Mouse (Mus musculus) heart, adult 9 months (tissue): ENCODE measurements around the gene Rtl8b.
"Not testable (repeated sequence)": the region's sequence is repeated elsewhere in the genome, so short reads cannot be mapped to it uniquely, and the experiment has no call there.

ENCODE experiments used
- DNase-seq, 2 experiments: peaks; one replicate each; pipeline ENCODE4 v3.0.0; 2022; ENCODE audit warnings: low spot score in 2 of 2

Gene Rtl8b

DNA sequence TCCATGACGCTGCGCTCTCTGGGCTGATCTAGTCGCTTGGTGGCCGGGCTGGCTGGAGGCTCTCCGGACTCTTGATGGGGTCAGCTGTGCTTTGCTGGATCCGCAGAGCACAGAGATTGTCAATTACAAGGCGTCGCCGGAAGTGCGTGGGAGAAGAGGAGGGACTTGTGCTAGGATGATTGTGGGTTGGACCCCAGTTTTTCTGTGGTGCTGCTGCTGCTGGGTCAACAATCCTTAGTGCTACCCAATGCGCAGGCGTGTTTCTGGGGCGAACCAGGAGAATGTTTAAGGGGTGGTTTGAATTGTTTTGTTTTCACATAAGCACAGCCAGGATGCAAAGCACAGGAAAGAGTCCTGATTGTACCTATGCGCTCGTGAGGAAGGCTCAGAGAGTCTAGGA, at the start of gene Rtl8b:
Gene Rtl8b (minus strand): TSS at position 115 of the 400 bp plus-strand sequence.
- DNase-seq, result peak; percentile 83 to 87

DNA sequence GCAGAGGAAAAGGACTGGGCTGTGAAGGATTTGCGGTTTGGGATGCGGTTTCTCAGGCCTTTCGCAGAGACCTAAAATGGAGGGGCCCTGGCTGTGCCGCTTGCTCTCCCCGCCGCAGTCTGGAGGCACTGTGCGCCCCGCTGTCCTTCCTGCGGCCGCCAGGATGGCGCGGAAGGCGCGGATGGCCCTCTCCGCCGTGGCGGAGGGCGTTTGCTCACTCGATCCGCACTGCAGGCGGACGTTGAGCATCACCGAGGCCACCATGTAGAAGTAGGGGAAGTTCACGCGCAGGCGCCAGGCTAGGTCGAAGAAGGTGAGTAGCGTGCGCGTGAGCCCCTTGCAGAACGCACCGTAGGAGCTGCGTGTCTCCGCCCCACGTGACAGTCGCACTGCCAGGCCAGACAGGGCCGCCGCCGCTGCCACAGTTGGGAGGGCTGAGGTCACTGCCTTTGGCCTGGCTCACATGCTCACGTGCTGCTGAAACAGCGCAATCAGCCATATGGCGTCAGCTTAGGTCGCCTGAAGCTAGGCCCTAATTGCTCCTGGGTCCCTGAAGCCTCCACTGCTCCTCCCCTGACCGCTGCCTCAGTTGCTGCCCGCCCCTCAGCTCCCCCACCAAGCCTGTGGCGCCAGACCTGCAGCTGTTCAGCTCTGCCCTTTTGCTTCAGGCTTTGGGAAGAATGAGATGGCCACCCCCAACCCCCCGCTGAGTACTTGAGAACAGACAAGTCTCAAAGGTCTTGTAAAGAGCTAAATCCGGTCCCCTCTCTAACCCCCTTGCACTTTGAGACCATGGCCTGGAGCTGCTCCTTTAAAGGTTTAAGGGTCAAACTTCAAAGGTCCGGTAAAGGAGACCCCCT, 46.3 kb upstream of the Rtl8b start:
- peak; percentile 1 to 17 for DNase-seq

DNA sequence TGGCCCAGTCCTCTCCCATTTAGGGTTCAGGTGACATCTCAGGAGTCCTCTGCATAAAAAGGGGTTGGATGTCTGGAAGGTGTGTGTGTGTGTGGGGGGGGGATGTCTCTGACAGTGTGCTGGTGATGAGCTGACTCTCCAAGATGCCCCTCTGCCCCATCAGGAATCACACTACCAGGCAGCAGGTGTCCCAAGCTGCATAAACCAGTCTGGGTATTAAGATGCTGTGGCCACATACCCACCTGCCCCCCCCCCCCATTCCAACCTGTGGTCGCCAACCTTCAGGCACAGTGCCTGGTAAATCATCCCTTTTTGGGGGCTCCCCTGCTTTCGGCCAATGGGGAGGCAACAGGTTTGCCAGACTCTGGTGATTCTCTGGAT, 45.7 kb upstream of the Rtl8b start:
- DNase-seq, result no peak

DNA sequence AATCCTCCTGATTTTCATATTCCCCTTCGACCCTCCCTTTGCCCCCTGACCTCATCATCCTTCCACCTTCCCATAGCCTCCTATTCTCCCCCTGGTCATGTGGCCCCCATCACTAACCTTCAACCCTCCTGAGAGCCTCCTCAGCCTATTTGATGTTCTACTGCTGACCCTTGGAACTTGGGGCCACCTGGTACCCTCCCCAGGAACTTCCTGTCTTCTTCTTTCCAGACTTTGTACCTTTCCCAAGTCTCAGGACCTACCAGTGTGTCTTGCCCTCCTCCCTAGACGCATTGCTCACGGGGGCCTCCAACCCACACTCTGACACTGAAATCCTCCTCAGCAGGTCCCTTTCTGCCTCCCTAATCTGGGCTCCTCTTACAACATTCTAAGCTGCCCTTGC, 32.5 kb upstream of the Rtl8b start:
- DNase-seq, result no peak

DNA sequence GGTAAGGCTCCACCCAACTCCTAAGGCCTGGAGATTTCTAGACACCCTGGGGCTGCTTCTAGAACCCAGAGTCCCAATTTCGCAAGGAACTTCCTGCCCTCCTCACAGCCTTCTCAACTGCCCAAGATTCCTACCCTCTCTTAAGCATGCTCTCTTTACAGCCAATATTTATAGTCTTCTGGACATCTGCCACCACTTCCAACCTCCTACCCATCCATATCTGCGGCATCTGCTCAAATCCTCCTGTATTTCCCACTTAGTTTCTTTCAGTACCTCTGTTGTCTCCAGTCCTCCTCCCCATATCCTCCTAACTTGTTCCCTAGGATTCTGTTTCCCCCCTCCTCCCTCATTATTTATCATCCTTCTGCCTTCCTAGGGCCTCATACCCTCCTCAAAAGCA, 29.0 kb upstream of the Rtl8b start:
- no peak for DNase-seq

DNA sequence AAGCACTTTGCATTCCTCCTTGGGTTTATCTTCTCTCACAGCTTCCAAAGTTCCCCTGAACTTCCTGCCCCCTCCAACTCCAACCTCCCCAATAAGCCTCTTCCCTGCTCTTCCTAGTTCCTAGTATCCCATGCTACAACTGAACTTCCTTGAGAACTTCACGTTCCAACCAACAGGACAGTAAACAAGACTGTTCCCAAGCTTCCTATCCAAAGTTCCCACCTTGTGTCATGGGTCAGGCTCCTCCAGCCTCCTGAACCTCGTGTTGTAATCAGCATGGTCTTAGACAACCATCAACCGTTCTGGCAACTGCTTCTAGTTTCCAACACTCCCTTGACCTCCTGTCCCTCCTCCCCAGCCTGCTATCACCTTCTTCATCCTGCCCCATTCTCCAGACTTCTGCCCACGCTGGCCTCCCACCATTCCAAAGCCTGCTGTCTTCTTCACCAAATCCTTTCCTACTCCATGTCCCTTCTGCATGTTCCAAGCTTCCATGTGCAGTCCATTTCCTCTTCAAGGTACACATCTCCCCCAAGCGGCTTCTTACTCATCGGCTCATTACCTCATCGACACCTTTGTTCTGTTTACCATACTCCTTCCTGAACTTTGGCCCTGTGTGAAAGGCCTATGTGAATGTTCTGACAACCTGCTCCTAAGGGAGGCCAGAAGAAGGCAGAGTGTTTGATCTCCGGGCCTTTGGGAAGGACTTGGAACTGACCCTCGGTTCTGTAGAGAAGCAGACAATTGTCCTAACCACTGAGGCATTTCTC, 24.0 kb upstream of the Rtl8b start:
- no peak for DNase-seq

DNA sequence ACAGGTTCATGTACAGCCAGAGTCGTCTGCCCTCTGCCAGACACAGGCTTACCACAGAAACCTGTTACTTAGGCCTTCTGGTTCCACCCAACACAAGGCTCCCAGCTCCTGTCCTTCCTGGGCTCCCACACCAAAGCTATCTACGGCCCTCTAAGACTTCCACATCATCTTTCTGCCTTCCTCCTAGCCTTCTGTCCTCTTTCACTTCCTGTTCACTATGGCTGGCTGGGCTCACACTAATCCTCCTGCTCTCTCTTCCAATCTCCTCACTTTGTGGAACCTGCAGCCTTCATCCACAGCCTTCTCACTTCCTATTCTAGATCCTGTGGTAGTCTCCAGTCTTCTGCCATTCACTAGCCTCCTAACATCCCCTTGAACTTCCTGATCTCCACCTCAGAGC, 22.9 kb upstream of the Rtl8b start:
- no peak for DNase-seq

DNA sequence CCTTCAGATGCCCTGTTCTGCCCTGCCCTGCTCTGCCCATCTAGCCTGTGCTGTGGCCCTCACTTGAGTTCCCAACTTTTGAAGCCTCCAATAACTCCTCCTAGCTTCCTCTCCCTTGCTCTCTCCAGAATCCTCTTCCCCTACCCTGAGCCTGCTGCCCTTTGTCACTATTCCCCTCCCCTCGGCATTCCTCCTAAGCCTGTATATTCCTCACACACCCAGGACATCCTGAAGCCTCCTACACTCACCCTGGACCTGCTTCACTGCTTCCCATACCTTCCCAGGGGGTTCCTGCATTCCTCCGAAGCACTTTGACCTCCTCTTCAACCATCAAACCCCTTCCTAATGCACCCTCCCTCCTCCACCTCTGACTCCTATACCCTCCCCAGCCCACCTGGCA, 21.9 kb upstream of the Rtl8b start:
- DNase-seq, result no peak

DNA sequence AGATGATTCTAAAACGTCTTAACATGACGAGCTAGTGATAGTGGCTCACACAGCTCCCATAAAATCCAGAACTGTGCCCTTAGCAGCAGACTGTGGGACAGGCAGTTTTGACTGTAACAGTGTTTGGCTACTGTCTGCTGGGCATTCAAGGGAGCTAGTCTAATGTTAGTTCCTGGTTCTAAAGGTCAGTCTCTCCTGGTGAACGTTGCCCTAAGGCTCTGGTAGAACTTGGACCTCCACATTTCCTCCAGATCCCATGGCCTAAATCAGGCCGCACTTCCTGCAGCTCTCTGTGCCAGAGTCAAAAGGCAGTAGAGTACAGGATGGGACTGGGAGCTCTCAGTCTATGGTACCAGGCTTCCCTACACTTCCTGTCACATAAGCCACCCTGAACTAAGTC, 14.5 kb upstream of the Rtl8b start:
- DNase-seq, result not testable (repeated sequence)

DNA sequence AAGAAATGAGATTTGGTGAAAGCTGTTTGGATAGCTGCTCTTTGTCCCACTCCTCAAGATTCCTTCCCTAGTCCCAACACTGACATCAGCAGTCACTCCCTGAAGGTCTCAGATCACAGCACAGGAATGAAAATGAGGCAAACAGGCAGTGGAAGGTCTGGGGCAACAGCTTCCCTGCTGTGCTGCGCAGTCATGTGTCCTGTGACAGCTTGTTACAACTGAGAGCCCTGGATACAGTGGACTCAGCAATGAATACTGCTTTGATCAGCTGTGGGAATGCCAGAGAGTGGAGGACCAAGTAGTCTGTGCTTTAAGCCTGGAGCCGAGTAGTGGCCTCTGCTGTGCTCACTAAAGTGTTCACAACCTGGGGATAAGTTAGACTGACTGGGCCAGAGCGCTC, 12.4 kb upstream of the Rtl8b start:
- not testable (repeated sequence) for DNase-seq

DNA sequence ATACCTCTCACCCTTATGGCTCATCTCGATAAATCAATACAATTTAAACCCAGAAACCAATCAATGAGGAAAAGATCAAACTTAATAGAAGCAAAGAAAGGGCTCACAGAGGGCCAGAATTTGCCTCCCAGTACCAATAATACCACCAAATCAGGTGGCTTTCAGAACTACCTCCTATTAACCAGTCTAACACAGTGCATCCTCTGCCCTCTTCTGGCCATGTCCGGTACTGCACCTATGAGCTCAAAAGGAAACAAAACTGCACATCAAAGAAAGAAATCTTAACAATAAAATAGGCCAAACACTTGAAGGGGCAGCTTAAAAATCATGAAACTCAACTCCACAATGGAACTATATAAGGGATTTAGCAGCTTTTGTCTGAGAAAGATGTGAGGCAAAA, 6.7 kb upstream of the Rtl8b start:
- DNase-seq, result peak; percentile 4 to 40

DNA sequence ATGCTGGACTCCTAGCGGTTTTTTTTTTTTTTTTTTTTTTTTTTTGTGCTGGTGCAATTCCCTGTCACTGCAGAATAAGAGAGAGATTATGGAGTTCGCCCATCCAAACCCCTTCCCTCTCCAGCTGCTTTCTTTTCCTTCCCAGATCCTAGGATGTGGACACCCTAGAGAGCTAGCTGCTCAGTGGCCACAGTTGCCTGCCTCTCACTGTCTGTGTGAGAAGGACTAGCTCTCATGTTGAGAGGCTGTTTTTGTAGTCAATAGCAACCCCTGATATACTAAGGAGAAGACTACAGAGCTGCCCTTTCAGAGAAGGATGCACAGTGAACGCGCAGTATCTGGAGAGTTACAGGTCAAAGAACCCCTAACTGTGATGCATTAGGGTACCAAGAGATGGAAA, 488 bp upstream of the Rtl8b start:
- DNase-seq, result not testable (repeated sequence)

DNA sequence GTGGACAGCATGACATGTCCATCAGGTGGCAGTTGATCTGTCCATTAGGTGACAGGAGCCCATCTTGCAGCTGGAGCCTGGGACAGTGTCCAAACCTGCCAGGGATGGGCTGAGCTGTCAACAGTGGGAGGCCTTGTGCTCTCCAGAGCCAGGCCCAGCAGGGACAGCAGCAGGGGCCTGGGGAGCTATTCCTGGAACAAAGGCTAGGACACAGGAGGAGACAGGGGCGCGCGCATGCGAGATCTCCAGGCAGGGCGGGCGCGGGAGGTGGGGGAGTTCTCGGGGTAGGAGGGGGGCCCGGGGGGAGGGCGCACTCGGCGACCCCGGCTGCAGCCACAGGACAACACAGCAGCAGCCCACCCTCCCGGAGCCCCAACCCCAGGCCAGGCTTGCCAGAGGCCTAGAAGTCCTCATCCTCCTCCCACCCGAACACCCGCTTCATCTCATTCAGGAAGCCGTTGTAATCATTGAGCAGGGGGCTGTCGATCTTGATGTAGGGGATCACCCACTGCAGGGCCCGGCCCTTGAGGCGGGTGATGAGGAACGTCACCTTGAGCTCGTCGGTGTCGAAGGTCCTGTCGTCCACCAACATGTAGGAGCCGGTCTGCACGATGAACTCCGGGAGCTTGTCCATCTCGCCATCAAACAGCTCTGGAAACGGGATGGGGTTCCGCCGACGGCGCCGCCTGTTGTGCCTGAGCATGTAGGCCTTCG, 494 bp downstream of the Rtl8b start:
- not testable (repeated sequence) for DNase-seq

DNA sequence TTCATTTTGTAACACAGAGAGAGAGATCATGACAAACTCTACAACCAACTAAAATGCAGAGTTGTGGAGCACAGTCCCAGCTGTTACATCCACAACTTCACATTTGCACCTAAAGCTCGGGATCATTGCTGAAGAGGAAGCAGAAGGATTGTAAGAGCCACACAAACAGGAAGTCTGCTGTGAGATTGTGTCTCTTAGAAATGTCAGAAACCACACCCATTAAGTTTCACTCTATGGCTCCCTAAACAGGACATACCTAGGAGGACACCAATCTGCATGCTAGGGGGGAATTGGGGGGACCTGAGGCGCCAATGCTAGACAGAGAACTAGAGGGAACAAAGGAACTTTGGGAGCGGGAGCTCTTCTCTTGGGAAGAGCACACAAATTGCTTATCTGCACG, 17.3 kb downstream of the Rtl8b start:
- not testable (repeated sequence) for DNase-seq

DNA sequence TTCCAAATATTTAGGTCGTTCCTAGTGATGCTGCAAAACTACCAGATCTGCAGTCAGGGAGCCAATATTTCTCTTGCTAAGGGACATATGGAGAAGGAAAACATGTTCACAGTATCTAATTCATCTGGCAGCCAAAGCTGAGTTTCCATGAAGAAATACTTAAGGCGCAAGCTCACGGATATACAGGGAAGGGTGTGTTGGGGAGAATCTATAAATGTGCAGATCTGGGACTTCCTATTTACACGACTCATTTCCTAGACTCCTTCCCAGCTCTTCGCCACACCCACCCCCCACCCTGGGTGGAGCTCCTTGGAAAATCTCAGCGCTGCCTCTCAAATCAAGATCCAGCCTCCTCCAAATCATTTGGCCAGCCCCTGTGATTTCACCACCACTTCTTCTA, 24.3 kb downstream of the Rtl8b start:
- peak; percentile 2 to 13 for DNase-seq

DNA sequence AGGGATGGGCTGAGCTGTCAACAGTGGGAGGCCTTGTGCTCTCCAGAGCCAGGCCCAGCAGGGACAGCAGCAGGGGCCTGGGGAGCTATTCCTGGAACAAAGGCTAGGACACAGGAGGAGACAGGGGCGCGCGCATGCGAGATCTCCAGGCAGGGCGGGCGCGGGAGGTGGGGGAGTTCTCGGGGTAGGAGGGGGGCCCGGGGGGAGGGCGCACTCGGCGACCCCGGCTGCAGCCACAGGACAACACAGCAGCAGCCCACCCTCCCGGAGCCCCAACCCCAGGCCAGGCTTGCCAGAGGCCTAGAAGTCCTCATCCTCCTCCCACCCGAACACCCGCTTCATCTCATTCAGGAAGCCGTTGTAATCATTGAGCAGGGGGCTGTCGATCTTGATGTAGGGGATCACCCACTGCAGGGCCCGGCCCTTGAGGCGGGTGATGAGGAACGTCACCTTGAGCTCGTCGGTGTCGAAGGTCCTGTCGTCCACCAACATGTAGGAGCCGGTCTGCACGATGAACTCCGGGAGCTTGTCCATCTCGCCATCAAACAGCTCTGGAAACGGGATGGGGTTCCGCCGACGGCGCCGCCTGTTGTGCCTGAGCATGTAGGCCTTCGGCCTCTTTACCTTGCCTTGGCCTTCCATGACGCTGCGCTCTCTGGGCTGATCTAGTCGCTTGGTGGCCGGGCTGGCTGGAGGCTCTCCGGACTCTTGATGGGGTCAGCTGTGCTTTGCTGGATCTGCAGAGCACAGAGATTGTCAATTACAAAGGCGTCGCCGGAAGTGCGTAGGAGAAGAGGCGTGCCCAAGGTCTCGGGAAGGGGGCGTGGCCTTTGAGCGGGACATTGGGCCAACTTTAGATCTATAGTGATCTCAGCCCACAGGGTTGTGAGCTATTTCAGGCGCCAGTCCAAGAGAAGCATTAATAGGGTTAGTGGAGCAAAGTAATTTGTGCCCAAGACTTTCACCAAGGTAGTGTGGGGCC, 26.9 kb downstream of the Rtl8b start, which contains the start of gene Rtl8a:
Gene Rtl8a (minus strand): TSS at position 703 of the 982 bp plus-strand sequence.
- peak; percentile 77 to 85 for DNase-seq

DNA sequence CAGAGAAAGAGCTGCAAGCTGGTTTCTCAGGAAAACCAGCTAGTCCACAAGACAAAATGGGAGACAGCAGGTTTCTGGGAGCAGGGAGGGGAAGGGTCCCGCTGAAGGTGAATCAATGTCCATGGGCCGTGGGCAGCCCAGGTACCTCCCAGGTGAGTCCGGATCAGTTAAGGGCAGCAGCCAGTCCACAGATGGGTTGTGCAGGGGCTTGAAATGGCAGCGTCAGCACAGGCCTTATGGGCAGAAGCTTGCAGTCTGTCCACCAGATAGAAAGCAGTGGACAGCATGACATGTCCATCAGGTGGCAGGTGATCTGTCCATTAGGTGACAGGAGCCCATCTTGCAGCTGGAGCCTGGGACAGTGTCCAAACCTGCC, 27.6 kb downstream of the Rtl8b start:
- DNase-seq, result peak in 1 of 2 experiments; percentile 4

DNA sequence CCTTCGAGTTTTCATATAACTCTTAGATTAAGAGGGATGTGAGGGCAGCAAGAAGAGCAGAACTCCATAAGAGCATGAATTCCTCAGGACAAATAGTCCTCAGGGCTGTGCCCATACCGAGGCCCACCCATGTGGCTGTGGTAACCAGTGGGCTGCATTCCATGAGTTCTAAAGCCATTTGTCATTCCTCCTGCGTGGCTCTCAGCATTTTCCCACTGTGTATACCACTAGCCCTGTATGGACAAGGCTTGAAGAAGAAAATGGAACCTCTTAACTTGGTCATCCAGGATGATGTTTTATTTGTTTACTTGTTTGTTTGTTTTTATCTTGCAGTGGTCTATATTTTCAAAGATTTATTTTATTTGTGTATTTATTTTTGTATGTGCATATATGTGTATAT, 32.1 kb downstream of the Rtl8b start:
- not testable (repeated sequence) for DNase-seq
